Comparison of ENCODE assay signal across 8 mouse cellular contexts in genomic region chr5:149319874-149320323, GRCm38 (mm10). TPM values are rescaled to one million over a fixed set of nuclear protein-coding genes. Genes with fewer than 3 reads are reported as not detected.
DNase-seq lines count a peak whose midpoint lies in the region; ATAC-seq and TF ChIP-seq lines count a peak whose summit lies in the region.

No protein-coding gene starts in this region.

- no peak overlapping the region for H3K4me3 ChIP-seq in heart, postnatal 0 days (ENCODE audit: low read depth, low read length)
- H3K4me3 ChIP-seq in liver, postnatal 0 days (ENCODE audit: low read depth, low read length) = no peak overlapping the region

- 32% methylated on average over 9 of the region's 9 CpGs for WGBS in heart, postnatal 0 days
- 55% methylated on average over 9 of the region's 9 CpGs for WGBS in liver, postnatal 0 days (ENCODE audit: insufficient replicate concordance)

- DNase-seq in heart, adult 11 months = peak; percentile 77
- no peak for DNase-seq in heart, adult 9 months (ENCODE audit: low spot score in 2 of 2)
- DNase-seq in 3T3-L1 (ENCODE audit: low read depth, low spot score) = peak; percentile 61
- no peak for DNase-seq in heart, postnatal 0 days (ENCODE audit: low spot score)
- no peak for DNase-seq in liver, postnatal 0 days
- no peak for DNase-seq in adrenal gland, postnatal 10 days
- DNase-seq in urinary bladder, postnatal 10 days (ENCODE audit: low spot score) = no peak
- DNase-seq in left cerebral cortex, adult 9 months (ENCODE audit: low spot score in 2 of 2) = no peak

- H3K4me2 ChIP-seq in heart, postnatal 0 days (ENCODE audit: low read depth, low read length) = no peak overlapping the region
- no peak overlapping the region for H3K4me2 ChIP-seq in liver, postnatal 0 days (ENCODE audit: low read depth, low read length)

- no peaks in the 10 kb centered on the region for H3K9me3 ChIP-seq in heart, postnatal 0 days (replicated peaks; ENCODE audit: control insufficient read depth, low read length)
- H3K9me3 ChIP-seq in liver, postnatal 0 days (ENCODE audit: low read length) = peaks cover 4% of the 10 kb centered on the region; the same call in 1 of the 2 replicates

- no peak for ATAC-seq in heart, postnatal 0 days (ENCODE audit: insufficient read depth, low read depth)
- no peak for ATAC-seq in liver, postnatal 0 days

- H3K36me3 ChIP-seq in heart, postnatal 0 days (replicated peaks; ENCODE audit: control insufficient read depth, insufficient read depth, low read length) = no peaks in the 10 kb centered on the region
- H3K36me3 ChIP-seq in liver, postnatal 0 days (replicated peaks; ENCODE audit: insufficient read depth, low read length) = no peaks in the 10 kb centered on the region

- no peaks in the 10 kb centered on the region for H3K27me3 ChIP-seq in heart, postnatal 0 days (ENCODE audit: control insufficient read depth, insufficient read depth, low read length)
- H3K27me3 ChIP-seq in liver, postnatal 0 days (ENCODE audit: insufficient read depth, low read length) = no peaks in the 10 kb centered on the region

- H3K4me1 ChIP-seq in heart, postnatal 0 days (ENCODE audit: control insufficient read depth, insufficient read depth) = peaks cover 32% of the 10 kb centered on the region
- H3K4me1 ChIP-seq in liver, postnatal 0 days (ENCODE audit: insufficient read depth) = peaks cover 9% of the 10 kb centered on the region

- TF ChIP-seq CTCF in heart, postnatal 0 days (IDR thresholded peaks at IDR 0.05; ENCODE audit: low read depth) = no peak
- TF ChIP-seq CTCF in liver, postnatal 0 days (IDR thresholded peaks at IDR 0.05; ENCODE audit: low read depth) = no peak

- TF ChIP-seq EP300 in heart, postnatal 0 days (IDR thresholded peaks at IDR 0.05; ENCODE audit: low read depth) = no peak
- no peak for TF ChIP-seq EP300 in liver, postnatal 0 days (IDR thresholded peaks at IDR 0.05; ENCODE audit: low read depth)

- H3K27ac ChIP-seq in heart, postnatal 0 days (ENCODE audit: low read depth) = peak overlapping the region; percentile 84
- peak overlapping the region; percentile 48; the same call in 1 of the 2 replicates for H3K27ac ChIP-seq in liver, postnatal 0 days (ENCODE audit: low read depth)

- no peak overlapping the region; the same call in 1 of the 2 replicates for H3K9ac ChIP-seq in heart, postnatal 0 days (replicated peaks; ENCODE audit: low read depth, low read length)
- H3K9ac ChIP-seq in liver, postnatal 0 days (replicated peaks) = no peak overlapping the region

RNA-seq across cellular contexts. Expression of gene Alox5ap, which starts 55.3 kb away (rescaled TPM):
- total RNA-seq in heart, postnatal 0 days (2014; rRNA removed; ENCODE audit: low replicate concordance) = 5.2 and 26.4 TPM in 2 replicates
- 8.9 and 9.2 TPM in 2 replicates for polyA plus RNA-seq in heart, postnatal 0 days (2015; fragmentation: Nextera tagmentation; extraction: Ambion mirVana)
- polyA plus RNA-seq in liver, postnatal 0 days (2015; fragmentation: Nextera tagmentation; extraction: Ambion mirVana) = 68.2 and 69.3 TPM in 2 replicates
- 10 to 100 TPM; 10.3 to 15.3 TPM for total RNA-seq in adrenal gland, postnatal 10 days (2021)

Comparison
In these comparisons a context has a peak if more than half of its experiments do, and no peak if none do; other contexts are left out.
1. DNase-seq: peak in heart, adult 11 months (single experiment) and 3T3-L1 (single experiment); none in heart, adult 9 months (0 of 2), heart, postnatal 0 days (single experiment), liver, postnatal 0 days (single experiment), adrenal gland, postnatal 10 days (single experiment), urinary bladder, postnatal 10 days (single experiment) and left cerebral cortex, adult 9 months (0 of 2).